Mouse (Mus musculus) forebrain, embryonic 16.5 days (tissue): ENCODE measurements around the gene Hs6st3. TPM values are rescaled to one million over a fixed set of nuclear protein-coding genes. Genes with fewer than 3 reads are reported as not detected.

Experiments used
- ATAC-seq: fragments of 200-750 bp; cut with Nextera tagmentation; 2 replicates; pipeline ENCODE4 v1.8.0; 2017; ENCODE audit warnings: mild to moderate bottlenecking, moderate library complexity
- H3K27ac ChIP-seq: fragments of 300-500 bp; sonication (generic); 2 replicates; pipeline ENCODE4 v1.5.1; 2014; ENCODE audit warnings: low read length, control low read depth
- H3K27me3 ChIP-seq: fragments of 300-500 bp; sonication (generic); replicated peaks from 2 replicates; pipeline ENCODE4 v1.6.1; 2014; ENCODE audit warnings: low read length; ENCODE audit not compliant: control insufficient read depth, insufficient read depth
- H3K36me3 ChIP-seq: fragments of 300-500 bp; sonication (generic); 2 replicates; pipeline ENCODE4 v1.6.1; 2014; ENCODE audit not compliant: control insufficient read depth, insufficient read depth
- H3K4me1 ChIP-seq: fragments of 300-500 bp; sonication (generic); replicated peaks from 2 replicates; pipeline ENCODE4 v1.6.1; 2014; ENCODE audit warnings: low read length; ENCODE audit not compliant: control insufficient read depth, insufficient read depth
- H3K4me2 ChIP-seq: fragments of 300-500 bp; sonication (generic); 2 replicates; pipeline ENCODE4 v1.6.1; 2014; ENCODE audit warnings: mild to moderate bottlenecking, low read length, control low read depth
- H3K4me3 ChIP-seq: fragments of 300-500 bp; sonication (generic); replicated peaks from 2 replicates; pipeline ENCODE4 v1.5.1; 2014; ENCODE audit warnings: mild to moderate bottlenecking, low read length, control low read depth
- H3K9ac ChIP-seq: fragments of 300-500 bp; sonication (generic); replicated peaks from 2 replicates; pipeline ENCODE4 v1.6.1; 2014; ENCODE audit warnings: low read depth, low read length, control low read depth
- H3K9me3 ChIP-seq: fragments of 300-500 bp; sonication (generic); 2 replicates; pipeline ENCODE4 v1.6.1; 2016; ENCODE audit warnings: low read length; ENCODE audit not compliant: control insufficient read depth
- WGBS: fragments of 180-500 bp; shearing (Covaris S2); extraction: QIAGEN DNeasy Blood & Tissue Kit; methylation state at CpG from one replicate; pipeline ENCODE4 v1.1.7; 2014; 5-methylcytosine and 5-hydroxymethylcytosine counted together
- polyA plus RNA-seq: library from polyadenylated mRNA; unstranded; fragments of >200 nt; fragmentation: Nextera tagmentation; extraction: Ambion mirVana; gene quantifications from 2 replicates; pipeline ENCODE4 v1.2.1, GENCODE M21; 2015

Gene Hs6st3
- polyA plus RNA-seq, 1 experiment from 2014 or later = 0.87 TPM

DNA sequence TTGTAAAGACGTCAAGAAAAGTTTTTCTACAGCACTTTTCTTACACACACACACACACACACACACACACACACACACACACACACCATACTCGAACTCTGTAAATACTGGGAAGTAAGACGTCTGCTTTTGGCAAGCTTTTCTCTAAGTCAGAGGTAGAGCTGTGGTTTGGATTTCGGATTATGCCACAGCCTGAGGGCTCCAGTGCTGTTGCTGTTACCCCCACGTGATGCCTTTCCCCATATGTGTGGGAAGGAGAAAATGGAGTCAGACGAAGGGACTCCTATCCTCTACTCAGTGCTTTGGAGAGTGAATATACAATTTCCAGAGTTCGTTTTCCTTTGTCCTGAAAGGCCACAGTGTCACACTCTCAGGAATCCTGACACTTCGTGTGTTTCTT is 231.1 kb downstream of the Hs6st3 start:
- WGBS = 74% methylated on average over 8 of the region's 8 CpGs

GRCm38 (mm10) chr14:119370013-119370412 is 231.9 kb downstream of the Hs6st3 start:
- Histone ChIP-seq H3K36me3 (no peaks in the 10 kb centered on the region), H3K4me1 (peaks cover 5% of the 10 kb centered on the region; the same call in 1 of the 2 replicates), H3K9me3 (no peaks in the 10 kb centered on the region), H3K4me3 (no peak overlapping the region), H3K4me2 (no peak overlapping the region), H3K27ac (no peak overlapping the region), H3K9ac (no peak overlapping the region), H3K27me3 (no peaks in the 10 kb centered on the region)
- WGBS = 64% methylated on average over 7 of the region's 7 CpGs
- no peak for ATAC-seq

More for the DNA sequence above, 231.1 kb downstream of the Hs6st3 start:
- H3K9me3 ChIP-seq = no peaks in the 10 kb centered on the region
- H3K4me2 ChIP-seq = no peak overlapping the region
- no peak overlapping the region for H3K27ac ChIP-seq
- H3K4me1 ChIP-seq = peaks cover 5% of the 10 kb centered on the region; the same call in 1 of the 2 replicates
- H3K36me3 ChIP-seq = no peaks in the 10 kb centered on the region
- no peaks in the 10 kb centered on the region for H3K27me3 ChIP-seq
- H3K9ac ChIP-seq = no peak overlapping the region
- no peak overlapping the region for H3K4me3 ChIP-seq
- no peak for ATAC-seq

DNA sequence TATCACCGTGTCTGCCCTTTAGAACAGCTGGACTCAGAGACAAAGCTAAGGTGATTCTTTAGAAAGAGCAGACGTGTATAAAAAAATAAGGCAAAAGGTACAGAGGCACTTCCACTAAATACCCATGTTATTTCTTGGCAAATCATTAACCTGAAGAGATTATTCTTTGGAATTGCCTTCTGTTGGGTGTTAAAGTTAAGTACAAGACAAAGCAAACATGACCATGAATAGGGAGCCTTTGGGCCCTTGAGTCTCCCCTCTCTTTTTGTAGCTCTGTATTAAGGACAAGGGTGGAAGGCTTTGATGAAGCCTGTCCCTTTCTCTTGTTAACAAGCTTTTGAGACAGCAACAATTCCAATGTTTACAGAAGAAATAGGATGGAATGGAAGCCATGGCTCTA is 241.2 kb downstream of the Hs6st3 start:
- Histone ChIP-seq H3K9ac (no peak overlapping the region), H3K4me1 (no peaks in the 10 kb centered on the region), H3K9me3 (peaks cover 2% of the 10 kb centered on the region; the same call in 1 of the 2 replicates), H3K27ac (no peak overlapping the region), H3K36me3 (no peaks in the 10 kb centered on the region), H3K27me3 (no peaks in the 10 kb centered on the region), H3K4me3 (no peak overlapping the region), H3K4me2 (no peak overlapping the region)
- no peak for ATAC-seq
- 82% methylated on average over 2 of the region's 2 CpGs for WGBS

GRCm38 (mm10) chr14:119401618-119402017 is 263.5 kb downstream of the Hs6st3 start:
- H3K27ac ChIP-seq = no peak overlapping the region
- no peak for ATAC-seq
- no peaks in the 10 kb centered on the region for H3K4me1 ChIP-seq
- H3K27me3 ChIP-seq = no peaks in the 10 kb centered on the region
- H3K9me3 ChIP-seq = no peaks in the 10 kb centered on the region
- H3K9ac ChIP-seq = no peak overlapping the region
- no peak overlapping the region for H3K4me2 ChIP-seq
- no peaks in the 10 kb centered on the region for H3K36me3 ChIP-seq
- WGBS = 91% methylated on average over 10 of the region's 10 CpGs
- H3K4me3 ChIP-seq = no peak overlapping the region

- WGBS = 59% methylated on average over 11 of the region's 11 CpGs
- Histone ChIP-seq H3K27me3 (no peaks in the 10 kb centered on the region), H3K36me3 (no peaks in the 10 kb centered on the region), H3K4me3 (no peak overlapping the region), H3K27ac (no peak overlapping the region), H3K4me2 (no peak overlapping the region), H3K9me3 (no peaks in the 10 kb centered on the region), H3K9ac (no peak overlapping the region), H3K4me1 (no peaks in the 10 kb centered on the region)
- ATAC-seq = no peak
These were observed 271.4 kb downstream of the Hs6st3 start for GRCm38 (mm10) chr14:119409334-119410050.

DNA sequence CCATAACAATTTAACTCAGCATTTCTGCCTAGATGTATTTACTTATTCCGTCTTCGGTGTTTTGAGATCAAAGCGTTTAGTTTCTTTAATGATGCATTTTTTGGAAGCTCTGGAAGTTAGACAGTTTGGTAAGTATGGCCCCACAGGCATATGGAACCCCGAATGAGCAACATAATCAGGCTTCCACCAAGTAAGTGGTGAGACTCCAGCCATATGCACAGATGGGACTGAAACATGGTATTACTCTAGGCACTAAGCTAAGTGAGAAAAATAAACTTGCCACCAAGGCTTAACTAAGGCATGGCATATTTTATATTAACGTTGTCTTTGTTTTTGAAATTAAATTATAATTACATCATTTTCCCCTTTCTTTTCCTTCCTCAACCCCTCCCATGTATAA is 284.8 kb downstream of the Hs6st3 start:
- Histone ChIP-seq H3K4me3 (no peak overlapping the region), H3K36me3 (no peaks in the 10 kb centered on the region), H3K27ac (no peak overlapping the region), H3K4me1 (no peaks in the 10 kb centered on the region), H3K4me2 (no peak overlapping the region), H3K9ac (no peak overlapping the region), H3K27me3 (no peaks in the 10 kb centered on the region), H3K9me3 (no peaks in the 10 kb centered on the region)
- 67% methylated on average over 5 of the region's 5 CpGs for WGBS
- ATAC-seq = peak; percentile 88

GRCm38 (mm10) chr14:119450471-119450870 is 312.3 kb downstream of the Hs6st3 start:
- no peak for ATAC-seq
- Histone ChIP-seq H3K4me2 (no peak overlapping the region), H3K9me3 (no peaks in the 10 kb centered on the region), H3K36me3 (no peaks in the 10 kb centered on the region), H3K27me3 (no peaks in the 10 kb centered on the region), H3K27ac (no peak overlapping the region), H3K9ac (no peak overlapping the region), H3K4me3 (no peak overlapping the region), H3K4me1 (peaks cover 3% of the 10 kb centered on the region)
- WGBS = 12% methylated on average over 4 of the region's 4 CpGs

- Histone ChIP-seq H3K4me1 (peaks cover 3% of the 10 kb centered on the region), H3K9me3 (no peaks in the 10 kb centered on the region), H3K27ac (no peak overlapping the region), H3K27me3 (no peaks in the 10 kb centered on the region), H3K36me3 (no peaks in the 10 kb centered on the region), H3K4me2 (no peak overlapping the region), H3K4me3 (no peak overlapping the region), H3K9ac (no peak overlapping the region)
- no peak for ATAC-seq
These were observed 313.5 kb downstream of the Hs6st3 start for GRCm38 (mm10) chr14:119451594-119451993.

DNA sequence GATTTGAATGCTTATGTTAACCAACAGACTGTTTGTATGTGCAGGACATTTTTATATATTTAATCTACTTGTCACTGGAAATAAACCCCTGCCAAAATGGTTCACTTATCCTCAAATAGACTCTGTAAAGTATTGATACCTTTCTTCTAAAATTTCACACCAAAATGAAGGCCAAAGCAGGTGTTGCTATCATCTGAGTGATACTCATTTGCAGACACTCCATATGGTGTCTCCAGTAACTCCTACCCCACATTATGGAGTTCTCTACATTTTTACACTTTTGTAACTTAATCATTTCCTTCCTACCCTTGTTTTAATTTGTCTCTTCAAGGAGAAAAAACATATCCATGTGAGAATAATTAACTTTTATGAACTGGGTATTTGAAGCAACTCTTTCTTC is 314.2 kb downstream of the Hs6st3 start:
- no peak overlapping the region for H3K9ac ChIP-seq
- ATAC-seq = no peak

DNA sequence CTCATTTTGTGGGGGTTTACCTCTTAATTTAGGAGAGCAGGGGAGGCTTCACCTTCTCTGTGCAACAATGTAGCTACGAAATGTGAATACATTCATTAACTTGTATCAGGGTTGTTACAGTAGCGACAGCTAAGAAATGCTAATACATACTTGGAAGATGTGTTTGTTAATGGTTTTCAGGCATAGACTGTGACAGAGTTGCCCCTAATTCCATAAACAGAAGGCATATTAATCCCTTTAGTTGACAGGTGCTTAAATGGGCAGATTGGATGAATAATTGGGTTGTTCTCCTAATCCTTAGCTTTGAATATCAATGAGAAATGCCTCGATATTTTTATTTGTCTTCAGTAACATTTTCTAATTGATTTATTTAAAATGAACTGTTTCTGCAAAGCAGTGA is 314.7 kb downstream of the Hs6st3 start:
- no peak overlapping the region for H3K4me2 ChIP-seq
- no peak overlapping the region for H3K4me3 ChIP-seq
- H3K9ac ChIP-seq = no peak overlapping the region
- WGBS = 37% methylated on average over 3 of the region's 3 CpGs
- H3K36me3 ChIP-seq = no peaks in the 10 kb centered on the region
- no peaks in the 10 kb centered on the region for H3K9me3 ChIP-seq
- H3K27me3 ChIP-seq = no peaks in the 10 kb centered on the region
- peak; percentile 55; the same call in 1 of the 2 replicates for ATAC-seq
- H3K27ac ChIP-seq = no peak overlapping the region
- peaks cover 3% of the 10 kb centered on the region for H3K4me1 ChIP-seq

More for the DNA sequence above, 314.2 kb downstream of the Hs6st3 start:
- Histone ChIP-seq H3K27ac (no peak overlapping the region), H3K4me2 (no peak overlapping the region), H3K36me3 (no peaks in the 10 kb centered on the region), H3K9me3 (no peaks in the 10 kb centered on the region), H3K27me3 (no peaks in the 10 kb centered on the region), H3K4me3 (no peak overlapping the region), H3K4me1 (peaks cover 3% of the 10 kb centered on the region)
